Mouse (Mus musculus): ENCODE measurements at regions not wholly inside any gene's neighbourhood (a gene's known extent, or its start where the extent isn't known, plus 50 kb on each side); places are given as distances from the start of the nearest gene placed in this dataset.
"Not testable (repeated sequence)": the region's sequence is repeated elsewhere in the genome, so short reads cannot be mapped to it uniquely, and the experiment has no call there.

DNA sequence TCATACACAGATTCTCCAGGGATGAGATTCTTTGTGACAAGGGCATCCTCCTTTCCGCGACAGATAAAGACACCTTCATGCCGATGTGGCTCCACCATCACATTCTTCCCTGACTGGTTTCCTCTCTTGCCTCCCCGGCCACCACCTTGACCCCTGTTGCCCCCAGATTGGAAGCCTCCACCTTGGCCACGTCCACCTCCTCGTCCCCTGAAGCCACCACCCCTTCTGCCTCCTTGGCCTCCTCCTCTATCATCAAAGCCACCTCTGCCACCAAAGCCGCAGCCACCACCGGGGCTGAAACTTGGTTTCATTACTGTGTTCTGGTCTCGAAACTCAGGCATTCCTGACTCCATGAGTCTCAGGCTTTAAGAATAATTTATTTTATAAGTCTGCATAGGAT is 79.3 kb upstream of the Dynlt1c start:
- H3K9ac ChIP-seq; H3K27ac ChIP-seq (ENCODE audit: low read depth, low read length); H3K4me1 ChIP-seq (ENCODE audit: insufficient read depth); DNase-seq; H3K36me3 ChIP-seq (ENCODE audit: insufficient read depth); H3K9me3 ChIP-seq (ENCODE audit: low read length); H3K27me3 ChIP-seq (ENCODE audit: insufficient read depth, low read length); H3K4me3 ChIP-seq (ENCODE audit: low read depth, low read length); ATAC-seq; H3K4me2 ChIP-seq (ENCODE audit: low read depth): not testable (repeated sequence)
- WGBS = 86% methylated on average over 4 of the region's 9 CpGs

DNA sequence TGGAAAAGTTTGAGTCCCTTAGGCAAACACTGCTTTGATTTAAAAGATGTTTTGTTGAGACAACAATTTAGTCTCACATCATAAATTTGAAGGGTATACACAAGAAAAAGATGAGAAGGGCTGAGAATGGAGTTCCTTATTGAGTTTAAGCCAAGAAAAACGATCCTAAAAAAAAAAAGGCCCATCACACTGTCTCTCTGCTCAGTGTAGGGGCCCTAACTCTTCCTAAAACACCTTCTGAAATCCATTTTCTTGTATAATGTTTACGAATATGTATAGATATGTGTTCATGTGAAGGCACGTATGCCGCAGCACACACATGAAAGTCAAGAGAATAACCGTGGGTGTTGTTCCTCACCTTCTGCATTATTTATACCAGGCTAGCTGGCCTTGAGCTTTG is 62.7 kb upstream of the Dynlt1c start:
- not testable (repeated sequence) for H3K4me2 ChIP-seq (ENCODE audit: low read depth); H3K4me3 ChIP-seq (ENCODE audit: low read depth, low read length); H3K36me3 ChIP-seq (ENCODE audit: insufficient read depth); DNase-seq; H3K4me1 ChIP-seq (ENCODE audit: insufficient read depth); H3K27me3 ChIP-seq (ENCODE audit: insufficient read depth, low read length); H3K9ac ChIP-seq; H3K27ac ChIP-seq (ENCODE audit: low read depth, low read length); ATAC-seq; H3K9me3 ChIP-seq (ENCODE audit: low read length)
- WGBS = no CpG with 5 or more reads among the region's 5 CpGs

DNA sequence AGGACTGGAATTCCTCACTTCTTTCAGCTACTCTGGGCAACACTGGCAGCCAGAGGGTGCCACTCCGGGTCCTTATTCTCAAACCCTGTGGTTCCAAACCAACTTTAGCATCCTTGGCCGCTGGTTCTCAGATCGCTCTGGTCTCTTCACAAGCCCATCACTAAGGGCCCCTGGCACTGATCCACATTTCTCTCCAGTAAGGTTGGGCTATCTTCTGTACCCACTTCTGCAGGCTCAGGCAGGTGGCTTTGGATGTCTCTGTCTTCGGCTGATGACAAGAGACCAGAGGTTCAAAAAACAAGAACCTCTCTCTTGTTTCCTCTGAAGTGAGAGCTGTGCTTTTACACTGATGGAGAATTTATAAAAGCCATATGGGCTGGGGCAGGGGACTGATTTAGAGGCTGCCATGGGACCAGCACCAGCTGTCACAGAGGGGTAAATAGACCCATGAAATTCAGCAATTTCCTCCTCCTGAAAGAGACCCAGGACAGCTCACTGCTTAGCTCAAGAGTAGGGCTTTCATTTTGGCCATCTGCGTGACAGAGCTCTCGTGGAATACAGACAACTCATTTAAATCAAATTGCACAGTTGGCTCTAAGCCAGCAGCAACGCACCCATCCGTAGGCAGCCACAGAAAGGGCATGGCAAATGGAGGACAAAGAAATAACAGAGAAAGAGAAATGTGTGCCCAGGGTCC is 54.3 kb upstream of the Dynlt1c start:
- not testable (repeated sequence) for DNase-seq; H3K9ac ChIP-seq; H3K27me3 ChIP-seq (ENCODE audit: insufficient read depth, low read length); H3K4me3 ChIP-seq (ENCODE audit: low read depth, low read length); H3K9me3 ChIP-seq (ENCODE audit: low read length); H3K27ac ChIP-seq (ENCODE audit: low read depth, low read length); H3K4me2 ChIP-seq (ENCODE audit: low read depth); H3K36me3 ChIP-seq (ENCODE audit: insufficient read depth); H3K4me1 ChIP-seq (ENCODE audit: insufficient read depth)
- peak; percentile 84 for ATAC-seq
- no CpG with 5 or more reads among the region's 8 CpGs for WGBS

DNA sequence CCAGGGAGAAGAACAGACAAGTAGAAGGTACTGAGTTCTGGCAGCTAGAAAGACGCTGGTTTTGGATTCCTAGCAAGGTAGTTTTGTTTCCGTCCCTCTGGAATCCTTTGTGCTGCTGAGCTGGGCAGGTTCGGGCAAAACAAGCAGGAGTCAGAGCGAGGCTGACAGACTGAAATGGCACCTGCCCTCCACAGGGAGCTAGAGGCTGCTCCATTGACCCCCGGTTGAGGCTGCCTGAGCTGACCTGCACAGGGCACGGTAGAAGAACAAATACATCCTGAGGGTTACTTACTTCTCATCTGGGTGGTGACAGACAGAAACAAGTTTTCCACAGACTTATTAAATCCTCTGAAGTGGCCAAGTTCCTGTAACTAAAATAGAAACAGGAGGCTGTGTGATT is 53.5 kb upstream of the Dynlt1c start:
- not testable (repeated sequence) for H3K9ac ChIP-seq; H3K4me1 ChIP-seq (ENCODE audit: insufficient read depth); H3K9me3 ChIP-seq (ENCODE audit: low read length); H3K4me2 ChIP-seq (ENCODE audit: low read depth); DNase-seq; H3K4me3 ChIP-seq (ENCODE audit: low read depth, low read length); H3K27me3 ChIP-seq (ENCODE audit: insufficient read depth, low read length); H3K36me3 ChIP-seq (ENCODE audit: insufficient read depth); H3K27ac ChIP-seq (ENCODE audit: low read depth, low read length)
- ATAC-seq = peak; percentile 23
- no CpG with 5 or more reads among the region's 6 CpGs for WGBS

Data from forebrain, postnatal 0 days (tissue).